Mouse (Mus musculus) liver, embryonic 14.5 days (tissue): ENCODE results near the gene Amotl2. TPM values are rescaled to one million over a fixed set of nuclear protein-coding genes. Genes with fewer than 3 reads are reported as not detected.

ENCODE experiments used
- ATAC-seq: fragments of 200-750 bp; cut with Nextera tagmentation; 2 replicates; pipeline ENCODE4 v1.8.0; 2017; ENCODE audit warnings: moderate number of reproducible peaks, mild to moderate bottlenecking, moderate library complexity; ENCODE audit not compliant: insufficient read depth
- DNase-seq, 3 experiments: peaks; one replicate each; pipeline ENCODE4 v3.0.0-alpha.2; 2012 to 2013; ENCODE audit warnings: low read depth in 3 of 3, low spot score in 3 of 3
- H3K27ac ChIP-seq: fragments of 300-500 bp; sonication (generic); 2 replicates; pipeline ENCODE4 v1.5.1; 2014; ENCODE audit warnings: moderate library complexity, mild to moderate bottlenecking, control low read depth, inconsistent platforms
- H3K27me3 ChIP-seq: fragments of 300-500 bp; sonication (generic); 2 replicates; pipeline ENCODE4 v1.6.1; 2014; ENCODE audit warnings: mild to moderate bottlenecking, low read length, moderate library complexity; ENCODE audit not compliant: control insufficient read depth, insufficient read depth
- H3K36me3 ChIP-seq: fragments of 300-500 bp; sonication (generic); replicated peaks from 2 replicates; pipeline ENCODE4 v1.6.1; 2014; ENCODE audit warnings: low read depth; ENCODE audit not compliant: control insufficient read depth, insufficient read depth
- H3K4me1 ChIP-seq, 2 experiments: fragments of 200-500 bp in 1 of 2; fragments of 300-500 bp in 1 of 2; sonication (generic) in 1 of 2; replicated peaks; 2 replicates each; pipeline ENCODE4 v1.6.1; 2012 to 2014; ENCODE audit warnings: antibody characterized with exemption in 1 of 2, inconsistent platforms in 1 of 2, low read length in 1 of 2; ENCODE audit not compliant: control insufficient read depth in 2 of 2, insufficient read depth in 2 of 2
- H3K4me2 ChIP-seq: fragments of 300-500 bp; sonication (generic); 2 replicates; pipeline ENCODE4 v1.6.1; 2014; ENCODE audit warnings: low read depth, mild to moderate bottlenecking, control low read depth, moderate library complexity
- H3K4me3 ChIP-seq, 2 experiments: fragments of 200-500 bp in 1 of 2; fragments of 300-500 bp in 1 of 2; sonication (generic) in 1 of 2; 2 replicates each; pipeline ENCODE4 v1.5.1; 2012 to 2014; ENCODE audit warnings: low read depth in 2 of 2, low read length in 2 of 2, mild to moderate bottlenecking in 2 of 2, control low read depth in 1 of 2, inconsistent platforms in 1 of 2, moderate library complexity in 1 of 2; ENCODE audit not compliant: insufficient read depth in 1 of 2
- H3K9ac ChIP-seq: fragments of 300-500 bp; sonication (generic); replicated peaks from 2 replicates; pipeline ENCODE4 v1.6.1; 2014; ENCODE audit warnings: mild to moderate bottlenecking, control low read depth, moderate library complexity
- H3K9me3 ChIP-seq: fragments of 300-500 bp; sonication (generic); 2 replicates; pipeline ENCODE4 v1.6.1; 2016; ENCODE audit warnings: low read length, mixed read lengths; ENCODE audit not compliant: control insufficient read depth
- CTCF ChIP-seq: IDR thresholded peaks from 2 replicates; pipeline ENCODE4 v1.5.1; 2016; ENCODE audit warnings: antibody characterized with exemption, low read depth, control low read depth
- EP300 ChIP-seq: IDR thresholded peaks from 2 replicates; pipeline ENCODE4 v1.6.1; 2016; ENCODE audit warnings: antibody characterized with exemption, low read depth
- WGBS: fragments of 180-500 bp; shearing (Covaris S2); extraction: QIAGEN DNeasy Blood & Tissue Kit; methylation state at CpG from one replicate; pipeline ENCODE4 v1.1.7; 2014; ENCODE audit not compliant: insufficient replicate concordance; 5-methylcytosine and 5-hydroxymethylcytosine counted together
- polyA plus RNA-seq, 2 experiments: library from polyadenylated mRNA; depleted of rRNA in 1 of 2; stranded (reverse) in 1 of 2; unstranded in 1 of 2; fragments of >200 nt; fragmentation: Nextera tagmentation in 1 of 2; extraction: Ambion mirVana in 1 of 2; gene quantifications; 2 replicates each; pipeline versions ENCODE4 v1.2.1 to v1.2.3; 2012 to 2014

Gene Amotl2
- polyA plus RNA-seq, 2 experiments: 2.5 to 2.6 TPM

DNA sequence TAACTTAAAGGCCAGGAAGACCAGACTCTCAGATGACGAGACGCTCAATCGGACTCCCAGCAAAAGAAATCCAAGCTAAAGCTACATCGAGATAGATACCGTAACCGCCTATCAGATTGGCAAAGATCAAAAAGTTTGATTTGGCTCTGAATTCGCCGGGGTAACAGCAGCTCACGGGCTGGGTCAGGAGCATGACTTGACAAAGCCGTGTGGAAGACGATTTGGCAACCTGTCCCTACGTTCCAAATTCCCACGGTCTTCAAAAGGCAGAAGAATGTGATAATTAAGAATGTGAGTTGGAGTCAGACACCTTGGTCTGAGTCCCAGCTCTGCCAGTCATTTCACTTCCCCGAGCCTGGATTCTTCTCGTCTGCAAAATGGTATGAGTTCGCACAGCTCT, 53.7 kb downstream of the Amotl2 start:
- Histone ChIP-seq H3K4me1 (0 out of 4 replicates have a peak, but pooled peaks cover 0 to 2% of the 10 kb centered on the region in 2 experiments), H3K4me3 (no peak overlapping the region), H3K27me3 (no peaks in the 10 kb centered on the region), H3K9me3 (no peaks in the 10 kb centered on the region), H3K4me2 (no peak overlapping the region), H3K27ac (no peak overlapping the region), H3K36me3 (no peaks in the 10 kb centered on the region), H3K9ac (no peak overlapping the region)
- whole genome bisulfite sequencing: 69% methylated on average over 16 of the region's 16 CpGs
- ATAC-seq (no peak), DNase-seq (no peak)
- no peak for TF ChIP-seq CTCF
- TF ChIP-seq EP300: no peak

DNA sequence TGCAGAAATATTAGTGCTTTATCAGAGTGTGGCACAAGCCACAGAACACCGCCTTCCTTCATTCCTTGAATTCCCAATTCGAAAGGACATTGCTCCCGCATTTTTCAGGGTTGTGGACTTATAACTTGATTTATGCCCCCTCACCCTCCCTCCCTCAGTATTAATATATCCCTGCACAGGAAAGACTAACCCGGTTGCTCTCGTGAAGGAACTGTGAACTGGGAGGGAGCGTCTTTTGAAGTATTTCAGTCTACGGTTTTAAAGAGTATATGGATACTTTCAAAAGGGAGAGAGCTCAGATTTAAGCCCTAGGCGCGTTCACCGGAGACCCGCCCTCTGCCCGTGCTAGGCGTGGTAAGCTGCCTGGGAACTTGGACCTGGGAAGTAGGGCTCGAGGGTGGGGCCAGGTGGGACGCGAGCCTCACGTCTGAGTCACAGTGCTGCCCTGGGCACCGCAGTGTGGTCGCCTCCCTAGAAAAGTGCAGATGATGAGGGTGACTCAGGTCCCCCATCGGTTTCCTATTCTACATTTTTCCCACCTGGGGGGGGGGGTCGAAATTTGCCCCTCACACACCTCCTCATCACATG, 54.9 kb downstream of the Amotl2 start:
- H3K9ac ChIP-seq: no peak overlapping the region
- no peaks in the 10 kb centered on the region for H3K27me3 ChIP-seq
- ATAC-seq (no peak), DNase-seq (no peak)
- H3K4me3 ChIP-seq: no peak overlapping the region
- 39% methylated on average over 21 of the region's 21 CpGs for WGBS
- no peaks in the 10 kb centered on the region for H3K9me3 ChIP-seq
- no peak overlapping the region for H3K4me2 ChIP-seq
- 0 out of 4 replicates have a peak, but pooled peaks cover 0 to 2% of the 10 kb centered on the region in 2 experiments for H3K4me1 ChIP-seq
- no peaks in the 10 kb centered on the region for H3K36me3 ChIP-seq
- H3K27ac ChIP-seq: no peak overlapping the region
- no peak for TF ChIP-seq EP300
- no peak for TF ChIP-seq CTCF

DNA sequence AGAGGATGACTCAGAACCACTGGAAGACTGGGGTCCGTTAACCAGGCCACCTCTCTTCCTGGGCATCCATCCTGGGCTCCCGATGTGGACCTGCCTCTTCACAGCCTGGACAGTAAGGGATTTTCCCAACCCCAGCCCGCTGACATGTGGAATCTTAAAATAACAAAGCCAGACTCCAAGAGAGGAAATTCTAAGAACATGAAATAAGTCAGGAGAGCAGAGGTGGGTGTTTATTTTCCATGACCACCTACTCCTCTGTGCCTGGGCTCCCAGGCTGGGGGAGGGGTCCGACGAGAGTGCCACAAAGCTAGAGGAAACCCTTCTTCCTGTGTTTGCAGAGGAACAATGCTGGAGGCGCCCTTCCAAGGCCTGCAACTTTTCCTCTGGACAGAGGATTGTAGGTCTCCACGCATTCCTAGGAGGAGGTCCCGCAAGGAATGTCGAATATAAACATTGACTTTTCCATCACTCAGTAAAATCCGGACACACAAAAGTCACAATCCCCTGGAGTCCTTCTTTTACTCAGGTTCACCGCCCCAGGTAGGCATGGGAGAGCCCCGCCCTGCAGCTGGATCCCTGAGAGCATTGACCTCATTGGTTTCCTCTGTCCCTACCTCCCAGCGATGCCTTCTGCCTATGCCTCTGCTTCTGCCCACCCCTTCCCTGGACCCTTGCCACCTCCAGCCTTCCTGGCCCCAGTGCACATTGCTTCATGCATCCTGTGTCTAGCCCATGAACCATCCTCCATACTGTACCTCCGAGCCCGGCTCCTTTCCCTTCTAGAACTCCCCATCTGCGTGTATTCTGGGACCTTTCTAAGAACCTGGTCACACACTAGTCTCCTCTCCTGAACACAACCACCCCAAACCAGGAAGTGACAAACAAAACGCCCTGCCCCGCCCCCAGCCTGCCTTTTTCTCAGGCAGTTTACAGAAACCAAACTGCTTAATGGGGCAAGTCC, 61.4 kb downstream of the Amotl2 start:
- Histone ChIP-seq H3K4me2 (no peak overlapping the region), H3K9ac (no peak overlapping the region), H3K4me3 (no peak overlapping the region), H3K36me3 (no peaks in the 10 kb centered on the region), H3K4me1 (peaks cover 0 to 8% of the 10 kb centered on the region in 2 experiments; a peak in 2 of 4 replicates), H3K9me3 (no peaks in the 10 kb centered on the region), H3K27me3 (no peaks in the 10 kb centered on the region), H3K27ac (no peak overlapping the region)
- ATAC-seq: peak; percentile 40
- DNase-seq: no peak
- TF ChIP-seq CTCF (no peak), EP300 (no peak)
- 15% methylated on average over 18 of the region's 18 CpGs for WGBS

GRCm38 (mm10) chr9:102779493-102779892, 63.0 kb downstream of the Amotl2 start:
- Histone ChIP-seq H3K4me3 (no peak overlapping the region), H3K9ac (no peak overlapping the region), H3K9me3 (no peaks in the 10 kb centered on the region), H3K4me2 (no peak overlapping the region), H3K4me1 (peaks cover 0 to 10% of the 10 kb centered on the region in 2 experiments; a peak in 2 of 4 replicates), H3K36me3 (no peaks in the 10 kb centered on the region), H3K27ac (no peak overlapping the region), H3K27me3 (no peaks in the 10 kb centered on the region)
- WGBS: 8% methylated on average over 15 of the region's 15 CpGs
- peak; percentile 30 to 41 (median 37) for DNase-seq
- peak; percentile 75 for ATAC-seq
- TF ChIP-seq EP300 (no peak), CTCF (peak; percentile 91)

Other genes starting within 250 kb of the Amotl2 start
- 0.01 TPM in 1 of 2 replicates, not detected in the other for gene Ky, start 210.9 kb upstream of the Amotl2 start, polyA plus RNA-seq (2012; rRNA removed)
- gene Ky, start 210.9 kb upstream of the Amotl2 start, polyA plus RNA-seq (2014; fragmentation: Nextera tagmentation; extraction: Ambion mirVana): not detected in 2 replicates
- gene Anapc13, start 90.4 kb upstream of the Amotl2 start, polyA plus RNA-seq (2012; rRNA removed): 39.9 and 89.7 TPM in 2 replicates
- gene Anapc13, start 90.4 kb upstream of the Amotl2 start, polyA plus RNA-seq (2014; fragmentation: Nextera tagmentation; extraction: Ambion mirVana): 99.9 and 102 TPM in 2 replicates
- 2.2 and 5.7 TPM in 2 replicates for gene Cep63, start 90.1 kb upstream of the Amotl2 start, polyA plus RNA-seq (2012; rRNA removed)
- 15.5 and 16.7 TPM in 2 replicates for gene Cep63, start 90.1 kb upstream of the Amotl2 start, polyA plus RNA-seq (2014; fragmentation: Nextera tagmentation; extraction: Ambion mirVana)
- gene Ryk, start 118.2 kb downstream of the Amotl2 start, polyA plus RNA-seq (2012; rRNA removed): 8.0 and 10.8 TPM in 2 replicates
- gene Ryk, start 118.2 kb downstream of the Amotl2 start, polyA plus RNA-seq (2014; fragmentation: Nextera tagmentation; extraction: Ambion mirVana): 4.9 and 6.0 TPM in 2 replicates